Mouse (Mus musculus) hindbrain, embryonic 14.5 days (tissue): ENCODE data around the gene Ina. TPM values are rescaled to one million over a fixed set of nuclear protein-coding genes. Genes with fewer than 3 reads are reported as not detected.

Experiments
- ATAC-seq: fragments of 200-750 bp; cut with Nextera tagmentation; 2 replicates; pipeline ENCODE4 v1.8.0; 2017; ENCODE audit warnings: moderate number of reproducible peaks, mild to moderate bottlenecking, moderate TSS enrichment, moderate library complexity; ENCODE audit not compliant: low FRiP score
- DNase-seq: peaks from one replicate; pipeline ENCODE4 v3.0.0-alpha.2; 2015; ENCODE audit warnings: low spot score
- H3K27ac ChIP-seq: fragments of 300-500 bp; sonication (generic); 2 replicates; pipeline ENCODE4 v1.5.1; 2014; ENCODE audit warnings: mild to moderate bottlenecking, moderate library complexity
- H3K27me3 ChIP-seq: fragments of 300-500 bp; sonication (generic); 2 replicates; pipeline ENCODE4 v1.6.1; 2014; ENCODE audit warnings: mild to moderate bottlenecking, low read length, mixed read lengths; ENCODE audit not compliant: control insufficient read depth, insufficient read depth
- H3K36me3 ChIP-seq: fragments of 300-500 bp; sonication (generic); replicated peaks from 2 replicates; pipeline ENCODE4 v1.6.1; 2014; ENCODE audit not compliant: control insufficient read depth, insufficient read depth
- H3K4me1 ChIP-seq: fragments of 300-500 bp; sonication (generic); replicated peaks from 2 replicates; pipeline ENCODE4 v1.6.1; 2014; ENCODE audit warnings: antibody characterized with exemption, low read length, mixed read lengths; ENCODE audit not compliant: control insufficient read depth, insufficient read depth
- H3K4me2 ChIP-seq: fragments of 300-500 bp; sonication (generic); replicated peaks from 2 replicates; pipeline ENCODE4 v1.6.1; 2014; ENCODE audit warnings: mild to moderate bottlenecking, moderate library complexity
- H3K4me3 ChIP-seq: fragments of 300-500 bp; sonication (generic); replicated peaks from 2 replicates; pipeline ENCODE4 v1.5.1; 2014; ENCODE audit warnings: mild to moderate bottlenecking, low read length
- H3K9ac ChIP-seq: fragments of 300-500 bp; sonication (generic); 2 replicates; pipeline ENCODE4 v1.6.1; 2014
- H3K9me3 ChIP-seq: fragments of 300-500 bp; sonication (generic); 2 replicates; pipeline ENCODE4 v1.6.1; 2016; ENCODE audit warnings: low read length; ENCODE audit not compliant: control insufficient read depth
- WGBS: fragments of 180-500 bp; shearing (Covaris S2); extraction: QIAGEN DNeasy Blood & Tissue Kit; methylation state at CpG from one replicate; pipeline ENCODE4 v1.1.7; 2014; 5-methylcytosine and 5-hydroxymethylcytosine counted together
- polyA plus RNA-seq: library from polyadenylated mRNA; unstranded; fragments of >200 nt; fragmentation: Nextera tagmentation; extraction: Ambion mirVana; gene quantifications from 2 replicates; pipeline ENCODE4 v1.2.1, GENCODE M21; 2014

Gene Ina
- polyA plus RNA-seq, 1 experiment from 2014 or later, result 616 TPM

DNA sequence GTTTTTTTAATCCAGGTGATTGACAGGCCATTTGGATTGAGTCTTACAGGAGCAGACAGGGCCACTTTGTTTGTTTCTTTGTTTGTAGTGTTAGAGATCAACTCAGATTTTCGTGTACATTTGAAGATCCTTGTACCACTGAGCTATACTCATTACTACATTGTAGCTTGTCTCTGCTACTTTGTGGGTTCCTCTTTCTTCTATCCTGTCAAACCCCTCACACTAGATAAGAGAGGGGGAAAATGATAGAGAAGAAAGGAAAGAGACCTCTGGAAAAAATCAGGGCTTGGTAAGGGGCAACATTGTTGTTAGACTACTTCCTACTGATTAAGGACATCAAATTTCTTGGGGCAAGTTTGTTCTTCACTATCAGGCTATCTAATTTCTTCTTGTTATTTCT lies 43.2 kb downstream of the Ina start:
- Histone ChIP-seq H3K4me3 (no peak overlapping the region), H3K9ac (no peak overlapping the region), H3K27me3 (no peaks in the 10 kb centered on the region), H3K9me3 (no peaks in the 10 kb centered on the region), H3K27ac (no peak overlapping the region), H3K36me3 (no peaks in the 10 kb centered on the region), H3K4me1 (no peaks in the 10 kb centered on the region), H3K4me2 (no peak overlapping the region)
- DNase-seq (no peak), ATAC-seq (no peak)
- WGBS, result 72% methylated on average over 1 of the region's 1 CpGs

DNA sequence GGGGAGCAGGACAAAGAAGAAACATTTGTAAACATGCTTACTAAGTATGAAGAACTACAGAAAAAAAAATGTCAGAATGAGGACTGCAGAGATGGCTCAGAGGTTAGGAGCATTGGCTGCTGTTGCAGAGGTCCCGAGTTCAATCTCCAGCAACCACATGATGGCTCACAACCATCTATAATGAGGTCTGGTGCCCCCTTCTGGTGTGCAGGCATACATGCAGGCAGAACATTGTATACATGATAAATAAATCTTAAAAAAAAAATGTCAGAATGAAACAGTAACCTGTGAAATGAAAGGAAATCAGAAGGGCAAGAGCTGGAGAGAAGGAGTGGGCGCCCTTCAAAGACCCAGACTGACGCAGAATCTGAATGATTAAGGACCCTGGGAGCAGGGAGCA lies 51.4 kb downstream of the Ina start:
- H3K27me3 ChIP-seq, result no peaks in the 10 kb centered on the region
- WGBS, result 95% methylated on average over 3 of the region's 3 CpGs
- H3K4me3 ChIP-seq, result no peak overlapping the region
- no peak for ATAC-seq
- H3K9ac ChIP-seq, result no peak overlapping the region
- no peaks in the 10 kb centered on the region for H3K9me3 ChIP-seq
- H3K4me1 ChIP-seq, result peaks cover 10% of the 10 kb centered on the region; the same call in 1 of the 2 replicates
- DNase-seq, result no peak
- no peak overlapping the region for H3K27ac ChIP-seq
- peaks cover 2% of the 10 kb centered on the region for H3K36me3 ChIP-seq
- H3K4me2 ChIP-seq, result no peak overlapping the region

DNA sequence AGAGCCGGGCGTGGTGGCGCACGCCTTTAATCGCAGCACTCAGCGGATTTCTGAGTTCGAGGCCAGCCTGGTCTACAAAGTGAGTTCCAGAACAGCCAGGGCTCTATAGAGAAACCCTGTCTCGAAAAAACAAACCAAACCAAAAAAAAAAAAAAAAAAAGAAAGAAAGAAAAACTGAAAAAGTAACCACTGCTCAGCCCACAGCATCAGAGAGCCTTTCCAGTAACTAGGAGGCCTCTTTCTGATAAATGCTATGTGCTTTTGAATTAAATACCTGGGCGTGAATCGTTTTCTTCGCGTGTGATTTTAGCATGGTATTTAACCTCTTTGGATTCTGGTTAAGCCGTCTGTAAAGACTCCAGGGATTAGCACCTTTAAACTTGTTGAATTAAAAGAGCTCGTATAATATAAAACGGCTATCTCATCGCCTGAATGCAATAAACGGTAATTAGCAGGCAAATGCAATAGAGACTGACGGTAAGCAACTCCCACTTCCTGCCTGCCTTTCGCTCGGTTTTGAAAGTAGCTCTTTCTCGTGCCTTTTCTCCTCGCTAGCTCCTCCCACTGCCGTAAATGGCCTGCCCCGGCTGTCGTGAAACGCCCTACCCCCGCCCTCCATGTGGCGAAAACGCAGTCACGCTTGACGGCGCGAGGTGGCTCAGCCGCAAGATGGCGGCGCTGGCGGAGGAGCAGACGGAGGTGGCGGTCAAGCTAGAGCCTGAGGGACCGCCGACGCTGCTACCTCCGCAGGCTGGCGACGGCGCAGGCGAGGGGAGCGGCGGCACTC lies 52.8 kb downstream of the Ina start, which contains the start of gene Taf5:
Gene Taf5, plus strand, starts transcription at position 651 of the 787 bp plus-strand sequence.
- peak; percentile 98 for DNase-seq

DNA sequence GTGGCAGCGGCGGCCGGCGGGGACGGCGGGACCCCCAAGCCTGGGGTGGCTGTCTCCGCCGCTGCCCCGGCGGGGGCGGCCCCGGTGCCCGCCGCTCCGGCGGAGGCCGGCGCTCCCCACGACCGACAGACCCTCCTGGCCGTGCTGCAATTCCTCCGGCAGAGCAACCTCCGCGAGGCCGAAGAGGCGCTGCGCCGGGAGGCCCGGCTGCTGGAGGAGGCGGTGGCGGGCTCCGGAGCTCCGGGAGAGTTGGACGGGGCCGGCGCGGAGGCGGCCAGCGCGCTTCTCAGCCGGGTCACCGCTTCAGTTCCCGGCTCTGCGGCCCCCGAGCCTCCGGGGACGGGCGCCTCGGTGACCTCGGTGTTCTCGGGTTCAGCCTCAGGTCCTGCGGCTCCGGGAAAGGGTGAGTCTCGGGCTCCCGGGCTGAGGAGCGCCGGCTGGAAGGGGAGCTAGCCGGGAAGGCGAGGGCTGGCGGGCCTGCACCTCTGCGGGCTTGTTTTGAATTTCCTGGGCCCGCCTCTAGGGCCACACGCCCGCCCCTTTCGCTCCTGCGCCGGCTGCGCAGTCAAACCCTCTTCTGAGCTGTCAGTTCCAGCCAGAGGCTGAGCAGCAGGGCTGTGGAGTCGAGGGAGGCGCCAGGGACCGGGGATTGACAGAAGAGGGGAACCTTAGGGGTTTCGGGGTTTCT lies 53.6 kb downstream of the Ina start:
- DNase-seq (peak; percentile 80), ATAC-seq (peak; percentile 92)
- under 1% methylated on average over 69 of the region's 72 CpGs for WGBS
- Histone ChIP-seq H3K4me2 (peak overlapping the region; percentile 65), H3K9ac (peak overlapping the region; percentile 89), H3K27me3 (no peaks in the 10 kb centered on the region), H3K36me3 (peaks cover 23% of the 10 kb centered on the region), H3K4me1 (peaks cover 10% of the 10 kb centered on the region; the same call in 1 of the 2 replicates), H3K4me3 (peak overlapping the region; percentile 96), H3K9me3 (no peaks in the 10 kb centered on the region), H3K27ac (peak overlapping the region; percentile 88)

More for the DNA sequence above, 52.8 kb downstream of the Ina start, which contains the start of gene Taf5:
- peaks cover 10% of the 10 kb centered on the region; the same call in 1 of the 2 replicates for H3K4me1 ChIP-seq
- peaks cover 15% of the 10 kb centered on the region for H3K36me3 ChIP-seq
- 11% methylated on average over 49 of the region's 49 CpGs for WGBS
- peak; percentile 86 for ATAC-seq
- H3K27ac ChIP-seq, result peak within 1 kb of the TSS; percentile 88
- peak within 1 kb of the TSS; percentile 89 for H3K9ac ChIP-seq
- no peaks in the 10 kb centered on the region for H3K9me3 ChIP-seq
- peak within 1 kb of the TSS; percentile 65 for H3K4me2 ChIP-seq
- H3K27me3 ChIP-seq, result no peaks in the 10 kb centered on the region
- H3K4me3 ChIP-seq, result peak within 1 kb of the TSS; percentile 96

Other genes with a start within 250 kb of the Ina start
- gene Nt5c2, start 455 bp downstream of the Ina start, polyA plus RNA-seq, result 84.9 and 93.8 TPM in 2 replicates
- 34.3 and 36.7 TPM in 2 replicates for gene Pcgf6, start 36.2 kb downstream of the Ina start, polyA plus RNA-seq
- 8.2 and 9.5 TPM in 2 replicates for gene Taf5, start 53.0 kb downstream of the Ina start, polyA plus RNA-seq
- 1,505 and 1,749 TPM in 2 replicates for gene Usmg5, start 75.9 kb downstream of the Ina start, polyA plus RNA-seq
- 5.6 and 6.0 TPM in 2 replicates for gene Pdcd11, start 76.1 kb downstream of the Ina start, polyA plus RNA-seq
- gene Calhm2, start 123.6 kb downstream of the Ina start, polyA plus RNA-seq, result 0.30 and 0.44 TPM in 2 replicates
- gene Calhm1, start 129.6 kb downstream of the Ina start, polyA plus RNA-seq, result not detected in 2 replicates
- gene Calhm3, start 143.1 kb downstream of the Ina start, polyA plus RNA-seq, result not detected in 2 replicates
- 15.1 and 16.2 TPM in 2 replicates for gene Neurl1a, start 164.1 kb downstream of the Ina start, polyA plus RNA-seq